Mouse (Mus musculus): Measurements from ENCODE around the gene Gm4869. TPM values are rescaled to one million over a fixed set of nuclear protein-coding genes. Genes with fewer than 3 reads are reported as not detected.

Gm4869 gene
- total and polyA plus RNA-seq, 2 experiments from 2014 or later: 0.10 TPM; not detected in 1

GRCm38 (mm10) chr5:140464943-140465342 lies 19.5 kb downstream of the Gm4869 start:
- TF ChIP-seq CTCF (IDR thresholded peaks at IDR 0.05; ENCODE audit: low read depth): no peak
- no peak overlapping the region for H3K27ac ChIP-seq (ENCODE audit: low read depth, low read length)
- H3K36me3 ChIP-seq (ENCODE audit: insufficient read depth): no peaks in the 10 kb centered on the region
- no peaks in the 10 kb centered on the region for H3K9me3 ChIP-seq (ENCODE audit: low read length)
- ATAC-seq: no peak
- 79% methylated on average over 2 of the region's 2 CpGs for WGBS
- H3K4me1 ChIP-seq (ENCODE audit: insufficient read depth): no peaks in the 10 kb centered on the region
- no peaks in the 10 kb centered on the region for H3K27me3 ChIP-seq (ENCODE audit: insufficient read depth, low read length)
- H3K4me3 ChIP-seq (ENCODE audit: low read depth, low read length): no peak overlapping the region
- no peak overlapping the region for H3K4me2 ChIP-seq (ENCODE audit: low read depth)
- H3K9ac ChIP-seq: no peak overlapping the region
- no peak for DNase-seq

- no peaks in the 10 kb centered on the region for H3K9me3 ChIP-seq (ENCODE audit: low read length)
- no peaks in the 10 kb centered on the region for H3K4me1 ChIP-seq (ENCODE audit: insufficient read depth)
- no peak overlapping the region for H3K9ac ChIP-seq
- DNase-seq (no peak), ATAC-seq (no peak)
- TF ChIP-seq CTCF (IDR thresholded peaks at IDR 0.05; ENCODE audit: low read depth): peak; percentile 33; the same call in 1 of the 2 replicates
- H3K27ac ChIP-seq (ENCODE audit: low read depth, low read length): no peak overlapping the region
- WGBS: 77% methylated on average over 3 of the region's 3 CpGs
- no peaks in the 10 kb centered on the region for H3K27me3 ChIP-seq (ENCODE audit: insufficient read depth, low read length)
- no peak overlapping the region for H3K4me2 ChIP-seq (ENCODE audit: low read depth)
- H3K36me3 ChIP-seq (ENCODE audit: insufficient read depth): no peaks in the 10 kb centered on the region
- no peak overlapping the region for H3K4me3 ChIP-seq (ENCODE audit: low read depth, low read length)
Observed at GRCm38 (mm10) chr5:140472336-140472735, 26.9 kb downstream of the Gm4869 start.

GRCm38 (mm10) chr5:140481458-140481857 lies 36.0 kb downstream of the Gm4869 start:
- ATAC-seq (no peak), DNase-seq (no peak)
- no peak overlapping the region for H3K27ac ChIP-seq (ENCODE audit: low read depth, low read length)
- no peak overlapping the region for H3K9ac ChIP-seq
- no peak for TF ChIP-seq CTCF (IDR thresholded peaks at IDR 0.05; ENCODE audit: low read depth)
- no peaks in the 10 kb centered on the region for H3K9me3 ChIP-seq (ENCODE audit: low read length)
- 71% methylated on average over 4 of the region's 4 CpGs for WGBS
- H3K36me3 ChIP-seq (ENCODE audit: insufficient read depth): no peaks in the 10 kb centered on the region
- H3K27me3 ChIP-seq (ENCODE audit: insufficient read depth, low read length): no peaks in the 10 kb centered on the region
- H3K4me2 ChIP-seq (ENCODE audit: low read depth): no peak overlapping the region
- H3K4me1 ChIP-seq (ENCODE audit: insufficient read depth): no peaks in the 10 kb centered on the region
- no peak overlapping the region for H3K4me3 ChIP-seq (ENCODE audit: low read depth, low read length)

GRCm38 (mm10) chr5:140491142-140491541 lies 45.7 kb downstream of the Gm4869 start:
- Histone ChIP-seq H3K9me3 (ENCODE audit: low read length) (no peaks in the 10 kb centered on the region), H3K4me3 (ENCODE audit: low read depth, low read length) (no peak overlapping the region), H3K9ac (no peak overlapping the region), H3K4me2 (ENCODE audit: low read depth) (no peak overlapping the region), H3K27ac (ENCODE audit: low read depth, low read length) (no peak overlapping the region), H3K4me1 (ENCODE audit: insufficient read depth) (no peaks in the 10 kb centered on the region), H3K27me3 (ENCODE audit: insufficient read depth, low read length) (no peaks in the 10 kb centered on the region), H3K36me3 (ENCODE audit: insufficient read depth) (no peaks in the 10 kb centered on the region)
- DNase-seq (no peak), ATAC-seq (no peak)
- WGBS: 64% methylated on average over 6 of the region's 6 CpGs
- TF ChIP-seq CTCF (IDR thresholded peaks at IDR 0.05; ENCODE audit: low read depth): no peak

GRCm38 (mm10) chr5:140492684-140493233 lies 47.3 kb downstream of the Gm4869 start:
- TF ChIP-seq CTCF (IDR thresholded peaks at IDR 0.05; ENCODE audit: low read depth): no peak
- Histone ChIP-seq H3K9ac (no peak overlapping the region), H3K9me3 (ENCODE audit: low read length) (no peaks in the 10 kb centered on the region), H3K36me3 (ENCODE audit: insufficient read depth) (no peaks in the 10 kb centered on the region), H3K27me3 (ENCODE audit: insufficient read depth, low read length) (no peaks in the 10 kb centered on the region), H3K4me2 (ENCODE audit: low read depth) (no peak overlapping the region), H3K27ac (ENCODE audit: low read depth, low read length) (no peak overlapping the region), H3K4me3 (ENCODE audit: low read depth, low read length) (no peak overlapping the region), H3K4me1 (ENCODE audit: insufficient read depth) (no peaks in the 10 kb centered on the region)
- 41% methylated on average over 11 of the region's 11 CpGs for WGBS
- ATAC-seq (no peak), DNase-seq (no peak)

- H3K4me1 ChIP-seq (ENCODE audit: insufficient read depth): no peaks in the 10 kb centered on the region
- H3K4me2 ChIP-seq (ENCODE audit: low read depth): no peak overlapping the region
- no peak overlapping the region for H3K9ac ChIP-seq
- WGBS: 85% methylated on average over 6 of the region's 6 CpGs
- DNase-seq (no peak), ATAC-seq (no peak)
- H3K9me3 ChIP-seq (ENCODE audit: low read length): no peaks in the 10 kb centered on the region
- H3K27me3 ChIP-seq (ENCODE audit: insufficient read depth, low read length): no peaks in the 10 kb centered on the region
- no peak overlapping the region for H3K27ac ChIP-seq (ENCODE audit: low read depth, low read length)
- TF ChIP-seq CTCF (IDR thresholded peaks at IDR 0.05; ENCODE audit: low read depth): no peak
- no peak overlapping the region for H3K4me3 ChIP-seq (ENCODE audit: low read depth, low read length)
- H3K36me3 ChIP-seq (ENCODE audit: insufficient read depth): no peaks in the 10 kb centered on the region
Observed at GRCm38 (mm10) chr5:140498176-140498575, 52.7 kb downstream of the Gm4869 start.

- no peak overlapping the region for H3K4me2 ChIP-seq (ENCODE audit: low read depth)
- no peak overlapping the region for H3K4me3 ChIP-seq (ENCODE audit: low read depth, low read length)
- no peaks in the 10 kb centered on the region for H3K9me3 ChIP-seq (ENCODE audit: low read length)
- WGBS: 90% methylated on average over 6 of the region's 6 CpGs
- H3K36me3 ChIP-seq (ENCODE audit: insufficient read depth): no peaks in the 10 kb centered on the region
- no peak for TF ChIP-seq CTCF (IDR thresholded peaks at IDR 0.05; ENCODE audit: low read depth)
- no peak overlapping the region for H3K9ac ChIP-seq
- no peak for ATAC-seq
- no peak overlapping the region for H3K27ac ChIP-seq (ENCODE audit: low read depth, low read length)
- DNase-seq: no peak
- H3K27me3 ChIP-seq (ENCODE audit: insufficient read depth, low read length): no peaks in the 10 kb centered on the region
- no peaks in the 10 kb centered on the region for H3K4me1 ChIP-seq (ENCODE audit: insufficient read depth)
Observed at GRCm38 (mm10) chr5:140500736-140501135, 55.3 kb downstream of the Gm4869 start.
